Mouse (Mus musculus): ENCODE measurements around the gene Slc25a44.
"Not testable (repeated sequence)": the region's sequence is repeated elsewhere in the genome, so short reads cannot be mapped to it uniquely, and the experiment has no call there.

Slc25a44 gene

GRCm38 (mm10) chr3:88368511-88368910 lies 56.4 kb downstream of the Slc25a44 start:
- not testable (repeated sequence) for DNase-seq (ENCODE audit: low spot score in 2 of 2)

- not testable (repeated sequence) for DNase-seq (ENCODE audit: low spot score in 2 of 2)
Measured at GRCm38 (mm10) chr3:88367517-88367916, 57.4 kb downstream of the Slc25a44 start.

- not testable (repeated sequence) for DNase-seq (ENCODE audit: low spot score in 2 of 2)
Measured at GRCm38 (mm10) chr3:88366830-88367428, 58.0 kb downstream of the Slc25a44 start.

DNA sequence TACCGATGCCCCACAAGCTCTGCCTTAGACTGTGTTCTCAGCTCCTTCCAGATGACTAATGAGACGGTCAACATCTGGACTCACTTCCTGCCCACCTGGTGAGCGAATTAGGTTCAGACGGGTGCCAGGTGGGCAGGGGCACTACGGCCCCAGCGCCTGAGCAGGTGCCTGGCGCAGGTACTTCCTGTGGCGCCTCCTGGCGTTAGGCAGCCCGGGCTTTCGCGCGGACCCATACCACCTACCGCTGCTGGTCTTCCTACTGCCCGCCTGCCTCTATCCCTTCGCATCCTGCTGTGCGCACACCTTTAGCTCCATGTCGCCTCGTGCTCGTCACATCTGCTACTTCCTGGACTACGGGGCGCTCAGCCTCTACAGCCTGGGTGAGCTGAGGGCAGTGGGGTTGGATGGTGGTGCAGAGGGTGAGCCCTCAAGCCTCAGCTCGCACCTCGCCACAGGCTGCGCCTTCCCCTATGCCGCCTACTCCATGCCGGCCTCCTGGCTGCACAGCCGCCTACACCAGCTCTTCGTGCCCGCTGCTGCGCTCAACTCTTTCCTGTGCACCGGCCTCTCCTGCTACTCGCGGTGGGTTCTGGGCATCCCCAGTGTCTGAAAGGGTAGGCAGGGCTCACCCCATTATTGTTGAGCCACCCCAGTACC lies 59.1 kb downstream of the Slc25a44 start:
- DNase-seq (ENCODE audit: low spot score in 2 of 2): no peak

- DNase-seq (ENCODE audit: low spot score in 2 of 2): peak; percentile 37 to 64
Measured at GRCm38 (mm10) chr3:88364337-88364736, 60.6 kb downstream of the Slc25a44 start, which contains the start of gene Paqr6. Paqr6 (plus strand) TSS chr3:88364584.

DNA sequence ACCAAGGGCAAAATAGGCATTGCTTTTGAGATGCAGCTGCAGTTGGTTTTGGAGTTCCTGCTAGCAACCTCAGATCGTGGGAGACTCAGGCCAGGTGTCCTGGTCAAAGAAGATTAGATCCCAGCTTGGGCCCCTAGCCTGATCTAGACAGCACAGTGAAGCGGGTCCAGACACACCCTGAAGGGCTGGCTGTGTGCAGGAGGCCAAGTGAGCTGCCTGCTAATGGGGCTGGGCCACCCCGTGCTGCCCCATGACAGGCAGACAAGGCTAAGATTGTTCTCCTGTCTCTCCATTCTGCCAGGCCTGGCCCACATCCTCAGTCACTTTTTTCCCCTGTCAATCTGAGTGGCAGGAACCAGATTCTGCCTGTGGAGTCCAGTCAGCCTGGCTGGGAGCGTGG lies 61.2 kb downstream of the Slc25a44 start:
- DNase-seq (ENCODE audit: low spot score in 2 of 2): peak in 1 of 2 experiments; percentile 20

GRCm38 (mm10) chr3:88361612-88362313 lies 63.2 kb downstream of the Slc25a44 start:
- no peak for DNase-seq (ENCODE audit: low spot score in 2 of 2)

GRCm38 (mm10) chr3:88361096-88361495 lies 63.8 kb downstream of the Slc25a44 start:
- no peak for DNase-seq (ENCODE audit: low spot score in 2 of 2)
